Mouse (Mus musculus) forebrain, embryonic 15.5 days (tissue): ENCODE measurements around the gene Rbak. TPM values are rescaled to one million over a fixed set of nuclear protein-coding genes. Genes with fewer than 3 reads are reported as not detected.
"Not testable (repeated sequence)": the region's sequence is repeated elsewhere in the genome, so short reads cannot be mapped to it uniquely, and the experiment has no call there.

ENCODE experiments used
- ATAC-seq: fragments of 200-750 bp; cut with Nextera tagmentation; replicated peaks from 2 replicates; pipeline ENCODE4 v1.8.0; 2017; ENCODE audit warnings: mild to moderate bottlenecking, moderate TSS enrichment, moderate library complexity
- H3K27ac ChIP-seq: fragments of 300-500 bp; sonication (generic); replicated peaks from 2 replicates; pipeline ENCODE4 v1.5.1; 2015; ENCODE audit warnings: mild to moderate bottlenecking, inconsistent platforms
- H3K27me3 ChIP-seq: fragments of 300-500 bp; sonication (generic); 2 replicates; pipeline ENCODE4 v1.6.1; 2015; ENCODE audit warnings: inconsistent platforms
- H3K36me3 ChIP-seq: fragments of 300-500 bp; sonication (generic); 2 replicates; pipeline ENCODE4 v1.6.1; 2015; ENCODE audit warnings: mild to moderate bottlenecking, inconsistent platforms
- H3K4me1 ChIP-seq: fragments of 300-500 bp; sonication (generic); 2 replicates; pipeline ENCODE4 v1.6.1; 2015; ENCODE audit warnings: inconsistent platforms
- H3K4me2 ChIP-seq: fragments of 300-500 bp; sonication (generic); replicated peaks from 2 replicates; pipeline ENCODE4 v1.6.1; 2015; ENCODE audit warnings: mild to moderate bottlenecking, inconsistent platforms
- H3K4me3 ChIP-seq: fragments of 300-500 bp; sonication (generic); 2 replicates; pipeline ENCODE4 v1.5.1; 2015; ENCODE audit warnings: mild to moderate bottlenecking, inconsistent platforms
- H3K9ac ChIP-seq: fragments of 300-500 bp; sonication (generic); replicated peaks from 2 replicates; pipeline ENCODE4 v1.6.1; 2015; ENCODE audit warnings: mild to moderate bottlenecking, inconsistent platforms
- H3K9me3 ChIP-seq: fragments of 300-500 bp; sonication (generic); 2 replicates; pipeline ENCODE4 v1.6.1; 2016; ENCODE audit warnings: inconsistent platforms
- WGBS: fragments of 180-500 bp; shearing (Covaris S2); methylation state at CpG from one replicate; pipeline ENCODE4 v1.1.7; 2015; ENCODE audit warnings: mixed read lengths; 5-methylcytosine and 5-hydroxymethylcytosine counted together
- polyA plus RNA-seq: library from polyadenylated mRNA; unstranded; fragments of >200 nt; fragmentation: Nextera tagmentation; extraction: Ambion mirVana; gene quantifications from 2 replicates; pipeline ENCODE4 v1.2.1, GENCODE M21; 2015

The Rbak gene
- polyA plus RNA-seq, 1 experiment from 2014 or later: 16.2 TPM

GRCm38 (mm10) chr5:143177541-143178200, 2.9 kb downstream of the Rbak start:
- H3K4me1 ChIP-seq: peaks cover 14% of the 10 kb centered on the region
- H3K4me2 ChIP-seq: no peak overlapping the region
- no peak for ATAC-seq
- H3K27ac ChIP-seq: no peak overlapping the region
- no peaks in the 10 kb centered on the region for H3K9me3 ChIP-seq
- H3K36me3 ChIP-seq: peaks cover 58% of the 10 kb centered on the region
- no peaks in the 10 kb centered on the region for H3K27me3 ChIP-seq
- no peak overlapping the region for H3K9ac ChIP-seq
- H3K4me3 ChIP-seq: no peak overlapping the region
- 91% methylated on average over 3 of the region's 3 CpGs for whole genome bisulfite sequencing

- Histone ChIP-seq H3K27ac (no peak overlapping the region), H3K4me3 (no peak overlapping the region), H3K4me2 (no peak overlapping the region), H3K4me1 (peaks cover 14% of the 10 kb centered on the region), H3K9ac (no peak overlapping the region), H3K27me3 (no peaks in the 10 kb centered on the region), H3K9me3 (no peaks in the 10 kb centered on the region), H3K36me3 (peaks cover 75% of the 10 kb centered on the region)
- no peak for ATAC-seq
- whole genome bisulfite sequencing: 94% methylated on average over 4 of the region's 4 CpGs
Measured at GRCm38 (mm10) chr5:143175970-143176369, 4.6 kb downstream of the Rbak start.

- WGBS: 15% methylated on average over 18 of the region's 18 CpGs
- ATAC-seq: no peak
- H3K9ac ChIP-seq: no peak overlapping the region
- H3K4me1 ChIP-seq: no peaks in the 10 kb centered on the region
- H3K27ac ChIP-seq: no peak overlapping the region
- H3K36me3 ChIP-seq: 0 out of 2 replicates have a peak, but pooled peaks cover under 1% of the 10 kb centered on the region
- H3K9me3 ChIP-seq: no peaks in the 10 kb centered on the region
- H3K4me3 ChIP-seq: no peak overlapping the region
- H3K4me2 ChIP-seq: no peak overlapping the region
- no peaks in the 10 kb centered on the region; the same call in 1 of the 2 replicates for H3K27me3 ChIP-seq
Measured at GRCm38 (mm10) chr5:143165508-143166070, 15.0 kb downstream of the Rbak start.

GRCm38 (mm10) chr5:143155534-143155933, 25.0 kb downstream of the Rbak start:
- H3K4me1 ChIP-seq: no peaks in the 10 kb centered on the region
- H3K27ac ChIP-seq: no peak overlapping the region
- peaks cover 35% of the 10 kb centered on the region for H3K27me3 ChIP-seq
- ATAC-seq: no peak
- H3K9me3 ChIP-seq: no peaks in the 10 kb centered on the region
- H3K4me2 ChIP-seq: no peak overlapping the region
- H3K36me3 ChIP-seq: no peaks in the 10 kb centered on the region
- 89% methylated on average over 3 of the region's 3 CpGs for WGBS
- H3K9ac ChIP-seq: no peak overlapping the region
- H3K4me3 ChIP-seq: no peak overlapping the region

GRCm38 (mm10) chr5:143153756-143154155, 26.8 kb downstream of the Rbak start:
- H3K27ac ChIP-seq: no peak overlapping the region
- no peak overlapping the region for H3K4me2 ChIP-seq
- WGBS: 93% methylated on average over 10 of the region's 10 CpGs
- ATAC-seq: no peak
- H3K9me3 ChIP-seq: no peaks in the 10 kb centered on the region; the same call in 1 of the 2 replicates
- H3K9ac ChIP-seq: no peak overlapping the region
- H3K27me3 ChIP-seq: peaks cover 30% of the 10 kb centered on the region
- H3K4me1 ChIP-seq: no peaks in the 10 kb centered on the region
- no peaks in the 10 kb centered on the region for H3K36me3 ChIP-seq
- H3K4me3 ChIP-seq: no peak overlapping the region

GRCm38 (mm10) chr5:143150044-143150443, 30.5 kb downstream of the Rbak start:
- no peaks in the 10 kb centered on the region for H3K27me3 ChIP-seq
- no peak overlapping the region for H3K9ac ChIP-seq
- H3K4me3 ChIP-seq: no peak overlapping the region
- no peak overlapping the region for H3K4me2 ChIP-seq
- ATAC-seq: no peak
- H3K9me3 ChIP-seq: no peaks in the 10 kb centered on the region; the same call in 1 of the 2 replicates
- WGBS: 89% methylated on average over 2 of the region's 2 CpGs
- H3K36me3 ChIP-seq: no peaks in the 10 kb centered on the region
- H3K4me1 ChIP-seq: no peaks in the 10 kb centered on the region
- H3K27ac ChIP-seq: no peak overlapping the region

GRCm38 (mm10) chr5:143149536-143149935, 31.0 kb downstream of the Rbak start:
- no peaks in the 10 kb centered on the region for H3K4me1 ChIP-seq
- H3K27me3 ChIP-seq: no peaks in the 10 kb centered on the region
- H3K9ac ChIP-seq: no peak overlapping the region
- 95% methylated on average over 2 of the region's 2 CpGs for WGBS
- no peaks in the 10 kb centered on the region for H3K36me3 ChIP-seq
- H3K4me3 ChIP-seq: no peak overlapping the region
- no peak for ATAC-seq
- H3K9me3 ChIP-seq: no peaks in the 10 kb centered on the region; the same call in 1 of the 2 replicates
- no peak overlapping the region for H3K4me2 ChIP-seq
- no peak overlapping the region for H3K27ac ChIP-seq

- Histone ChIP-seq H3K36me3 (no peaks in the 10 kb centered on the region), H3K27me3 (no peaks in the 10 kb centered on the region), H3K4me1 (no peaks in the 10 kb centered on the region), H3K9me3 (no peaks in the 10 kb centered on the region; the same call in 1 of the 2 replicates), H3K27ac (no peak overlapping the region), H3K4me2 (no peak overlapping the region), H3K4me3 (no peak overlapping the region), H3K9ac (no peak overlapping the region)
- 89% methylated on average over 5 of the region's 5 CpGs for WGBS
- no peak for ATAC-seq
Measured at GRCm38 (mm10) chr5:143148661-143149060, 31.9 kb downstream of the Rbak start.

- Histone ChIP-seq H3K9me3 (no peaks in the 10 kb centered on the region; the same call in 1 of the 2 replicates), H3K4me3 (no peak within 1 kb of the TSS), H3K4me2 (no peak within 1 kb of the TSS), H3K36me3 (no peaks in the 10 kb centered on the region), H3K27me3 (no peaks in the 10 kb centered on the region), H3K9ac (no peak within 1 kb of the TSS), H3K4me1 (no peaks in the 10 kb centered on the region), H3K27ac (no peak within 1 kb of the TSS)
- no peak for ATAC-seq
- WGBS: 73% methylated on average over 3 of the region's 3 CpGs
Measured at GRCm38 (mm10) chr5:143147481-143147880, 33.1 kb downstream of the Rbak start, which contains the start of gene Olfr718-ps1. TSS of gene Olfr718-ps1 (minus strand) at chr5:143147581.

GRCm38 (mm10) chr5:143137580-143137979, 43.0 kb downstream of the Rbak start:
- no peaks in the 10 kb centered on the region for H3K4me1 ChIP-seq
- H3K27ac ChIP-seq: no peak overlapping the region
- WGBS: 88% methylated on average over 13 of the region's 13 CpGs
- H3K27me3 ChIP-seq: no peaks in the 10 kb centered on the region
- no peak overlapping the region for H3K4me2 ChIP-seq
- no peak overlapping the region for H3K4me3 ChIP-seq
- ATAC-seq: no peak
- H3K9ac ChIP-seq: no peak overlapping the region
- no peaks in the 10 kb centered on the region for H3K9me3 ChIP-seq
- H3K36me3 ChIP-seq: no peaks in the 10 kb centered on the region

- H3K4me1 ChIP-seq: no peaks in the 10 kb centered on the region
- H3K36me3 ChIP-seq: no peaks in the 10 kb centered on the region
- no peak overlapping the region for H3K9ac ChIP-seq
- WGBS: 93% methylated on average over 7 of the region's 7 CpGs
- H3K4me3 ChIP-seq: no peak overlapping the region
- no peaks in the 10 kb centered on the region for H3K27me3 ChIP-seq
- H3K27ac ChIP-seq: no peak overlapping the region
- no peak for ATAC-seq
- H3K9me3 ChIP-seq: no peaks in the 10 kb centered on the region
- no peak overlapping the region for H3K4me2 ChIP-seq
Measured at GRCm38 (mm10) chr5:143135042-143135441, 45.5 kb downstream of the Rbak start.

GRCm38 (mm10) chr5:143134216-143135010, 46.2 kb downstream of the Rbak start:
- H3K4me1 ChIP-seq, H3K36me3 ChIP-seq, ATAC-seq, H3K4me2 ChIP-seq, H3K4me3 ChIP-seq, H3K27ac ChIP-seq, H3K9ac ChIP-seq, H3K27me3 ChIP-seq, H3K9me3 ChIP-seq: not testable (repeated sequence)
- 80% methylated on average over 5 of the region's 6 CpGs for WGBS
